Mouse (Mus musculus) heart, embryonic 12.5 days (tissue): ENCODE measurements around the gene Itm2c. TPM values are rescaled to one million over a fixed set of nuclear protein-coding genes. Genes with fewer than 3 reads are reported as not detected.

ENCODE experiments used
- ATAC-seq: fragments of 200-750 bp; cut with Nextera tagmentation; 2 replicates; pipeline ENCODE4 v1.8.0; 2017; ENCODE audit warnings: moderate TSS enrichment, moderate library complexity; ENCODE audit not compliant: insufficient number of reproducible peaks, low FRiP score
- H3K27ac ChIP-seq: fragments of 300-500 bp; sonication (generic); 2 replicates; pipeline ENCODE4 v1.5.1; 2016; ENCODE audit warnings: mild to moderate bottlenecking, moderate library complexity; ENCODE audit not compliant: poor library complexity, severe bottlenecking
- H3K27me3 ChIP-seq: fragments of 300-500 bp; sonication (generic); replicated peaks from 2 replicates; pipeline ENCODE4 v1.6.1; 2016; ENCODE audit warnings: mild to moderate bottlenecking, moderate library complexity
- H3K36me3 ChIP-seq: fragments of 300-500 bp; sonication (generic); 2 replicates; pipeline ENCODE4 v1.6.1; 2016; ENCODE audit warnings: mild to moderate bottlenecking, moderate library complexity
- H3K4me1 ChIP-seq: fragments of 300-500 bp; sonication (generic); replicated peaks from 2 replicates; pipeline ENCODE4 v1.6.1; 2016; ENCODE audit warnings: mild to moderate bottlenecking
- H3K4me2 ChIP-seq: fragments of 300-500 bp; sonication (generic); 2 replicates; pipeline ENCODE4 v1.6.1; 2016; ENCODE audit warnings: mild to moderate bottlenecking, moderate library complexity
- H3K4me3 ChIP-seq: fragments of 300-500 bp; sonication (generic); 2 replicates; pipeline ENCODE4 v1.5.1; 2016; ENCODE audit warnings: mild to moderate bottlenecking
- H3K9ac ChIP-seq: fragments of 300-500 bp; sonication (generic); 2 replicates; pipeline ENCODE4 v1.6.1; 2016; ENCODE audit warnings: mild to moderate bottlenecking, moderate library complexity
- H3K9me3 ChIP-seq: fragments of 300-500 bp; sonication (generic); replicated peaks from 2 replicates; pipeline ENCODE4 v1.6.1; 2016; ENCODE audit warnings: mild to moderate bottlenecking, moderate library complexity
- WGBS: fragments of 180-500 bp; shearing (Covaris S2); methylation state at CpG from one replicate; pipeline ENCODE4 v1.1.7; 2016; 5-methylcytosine and 5-hydroxymethylcytosine counted together
- polyA plus RNA-seq: library from polyadenylated mRNA; unstranded; fragments of >200 nt; fragmentation: Nextera tagmentation; extraction: Ambion mirVana; gene quantifications from 2 replicates; pipeline ENCODE4 v1.2.1, GENCODE M21; 2016

Gene Itm2c
- polyA plus RNA-seq, 1 experiment from 2014 or later, result 261 TPM

DNA sequence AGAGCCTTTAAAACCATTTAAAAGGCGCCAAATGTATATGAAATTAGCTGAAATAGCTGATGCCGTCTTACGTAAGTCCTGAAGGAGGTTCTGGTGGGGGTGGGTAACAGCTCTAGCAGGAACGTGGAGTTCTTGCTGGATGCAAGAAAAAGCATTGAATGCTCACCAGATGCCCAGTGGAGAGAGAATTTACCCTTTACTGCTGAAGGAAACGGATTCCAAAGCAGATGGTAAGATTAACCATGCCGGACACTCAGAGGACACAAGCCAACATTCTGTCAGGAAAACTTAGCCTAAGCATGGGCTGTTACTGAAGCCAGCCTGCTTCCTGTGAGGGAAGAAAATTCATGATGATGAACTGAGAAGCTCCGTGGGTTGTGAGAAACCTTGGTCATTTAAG is 24.1 kb upstream of the Itm2c start:
- Histone ChIP-seq H3K27me3 (no peaks in the 10 kb centered on the region), H3K4me2 (no peak overlapping the region), H3K4me1 (peaks cover 17% of the 10 kb centered on the region), H3K4me3 (no peak overlapping the region), H3K27ac (no peak overlapping the region), H3K9ac (no peak overlapping the region), H3K36me3 (no peaks in the 10 kb centered on the region), H3K9me3 (peaks cover 26% of the 10 kb centered on the region)
- no peak for ATAC-seq
- WGBS, result 80% methylated on average over 7 of the region's 7 CpGs

DNA sequence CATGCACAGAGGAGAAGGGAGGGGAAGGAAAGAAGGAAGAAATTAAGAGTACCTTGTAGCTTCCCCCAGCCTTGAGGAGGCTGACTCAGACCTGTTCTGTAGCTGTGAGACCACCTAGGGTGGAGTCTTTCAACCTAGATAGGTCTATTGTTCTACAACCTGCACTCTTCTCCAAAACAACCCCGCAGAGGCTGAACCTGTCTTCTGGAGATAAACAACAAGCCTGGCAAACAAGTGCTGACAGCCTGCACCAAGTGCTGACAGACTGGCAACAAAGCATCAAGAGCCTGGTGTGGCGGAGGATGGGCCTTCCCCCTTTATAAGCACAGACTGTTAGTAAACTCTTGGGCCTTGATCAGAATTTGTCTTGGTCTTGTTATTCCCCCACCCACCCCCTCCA is 23.5 kb upstream of the Itm2c start:
- Histone ChIP-seq H3K27me3 (no peaks in the 10 kb centered on the region), H3K36me3 (no peaks in the 10 kb centered on the region), H3K4me1 (peaks cover 14% of the 10 kb centered on the region), H3K9me3 (peaks cover 31% of the 10 kb centered on the region), H3K27ac (no peak overlapping the region), H3K4me3 (no peak overlapping the region), H3K4me2 (no peak overlapping the region), H3K9ac (no peak overlapping the region)
- WGBS, result 35% methylated on average over 2 of the region's 2 CpGs
- no peak for ATAC-seq

DNA sequence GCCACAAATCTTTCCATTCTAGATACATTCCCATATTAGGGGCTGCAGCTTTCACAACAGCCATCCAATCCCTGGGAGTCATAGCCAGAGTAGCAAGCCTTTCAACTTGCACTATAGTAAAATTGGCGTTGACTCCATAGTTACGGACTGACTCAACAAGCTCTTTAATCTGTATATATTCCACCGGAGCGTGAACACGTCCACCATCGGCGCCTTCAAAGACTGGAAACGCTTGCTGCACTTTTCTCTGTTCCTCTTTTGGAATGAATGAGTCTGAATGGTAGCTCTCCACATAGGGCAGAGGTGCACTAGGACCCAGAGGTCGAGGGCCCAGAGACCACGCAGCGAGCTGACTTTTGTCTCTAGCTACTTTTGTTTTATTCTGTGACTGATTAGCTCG is 12.1 kb upstream of the Itm2c start:
- no peak overlapping the region for H3K9ac ChIP-seq
- no peak overlapping the region for H3K4me3 ChIP-seq
- no peak overlapping the region for H3K27ac ChIP-seq
- ATAC-seq, result no peak
- WGBS, result 83% methylated on average over 12 of the region's 12 CpGs
- no peak overlapping the region for H3K4me2 ChIP-seq
- peaks cover 47% of the 10 kb centered on the region for H3K9me3 ChIP-seq
- 0 out of 2 replicates have a peak, but pooled peaks cover 3% of the 10 kb centered on the region for H3K36me3 ChIP-seq
- no peaks in the 10 kb centered on the region for H3K4me1 ChIP-seq
- no peaks in the 10 kb centered on the region for H3K27me3 ChIP-seq

GRCm38 (mm10) chr1:85887221-85887620 is 6.9 kb upstream of the Itm2c start:
- ATAC-seq, result no peak
- Histone ChIP-seq H3K4me1 (no peaks in the 10 kb centered on the region), H3K9ac (no peak overlapping the region), H3K4me2 (no peak overlapping the region), H3K4me3 (no peak overlapping the region), H3K27me3 (no peaks in the 10 kb centered on the region), H3K9me3 (peaks cover 15% of the 10 kb centered on the region), H3K36me3 (no peaks in the 10 kb centered on the region), H3K27ac (no peak overlapping the region)
- WGBS, result 80% methylated on average over 7 of the region's 7 CpGs

DNA sequence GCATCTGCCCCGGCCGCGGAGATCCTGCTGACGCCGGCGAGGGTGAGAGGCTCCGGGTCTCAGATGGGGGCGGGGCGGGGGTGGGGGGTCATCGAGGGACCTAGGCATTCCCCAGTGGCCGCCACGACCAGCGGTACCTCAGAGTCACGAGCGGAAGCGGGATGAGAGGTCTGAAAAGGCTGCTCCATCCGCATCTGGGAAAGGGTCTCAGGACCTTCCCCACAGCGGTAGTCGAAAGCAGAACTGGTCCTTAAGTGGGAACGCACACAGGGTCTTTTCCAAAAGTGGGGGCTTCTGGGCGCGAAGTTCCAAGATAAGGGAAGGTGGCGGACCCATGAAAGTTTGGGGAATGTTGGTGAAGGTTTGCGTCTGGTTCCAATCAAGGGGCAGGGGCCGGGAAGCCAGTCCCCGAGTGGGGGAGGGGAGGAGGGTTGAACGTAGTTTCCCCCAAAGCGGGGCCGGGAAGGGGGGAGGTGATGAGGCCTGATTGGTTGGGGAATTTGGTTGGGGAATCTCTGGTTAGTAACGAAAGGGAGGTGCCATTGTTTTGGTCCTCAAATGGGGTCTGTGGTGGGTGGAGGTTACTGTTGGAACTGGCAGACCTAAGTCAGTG is 773 bp downstream of the Itm2c start:
- peak overlapping the region; percentile 72 for H3K4me2 ChIP-seq
- H3K9me3 ChIP-seq, result no peaks in the 10 kb centered on the region
- H3K4me1 ChIP-seq, result peaks cover 48% of the 10 kb centered on the region
- H3K36me3 ChIP-seq, result no peaks in the 10 kb centered on the region
- WGBS, result 2% methylated on average over 30 of the region's 30 CpGs
- H3K9ac ChIP-seq, result peak overlapping the region; percentile 86
- H3K27me3 ChIP-seq, result no peaks in the 10 kb centered on the region
- H3K4me3 ChIP-seq, result peak overlapping the region; percentile 89
- ATAC-seq, result peak; percentile 48
- peak overlapping the region; percentile 90 for H3K27ac ChIP-seq

GRCm38 (mm10) chr1:85895391-85895837 is 1.3 kb downstream of the Itm2c start:
- WGBS, result 2% methylated on average over 15 of the region's 15 CpGs
- Histone ChIP-seq H3K4me3 (peak overlapping the region; percentile 89), H3K4me1 (peaks cover 53% of the 10 kb centered on the region), H3K27me3 (no peaks in the 10 kb centered on the region), H3K9me3 (no peaks in the 10 kb centered on the region), H3K36me3 (no peaks in the 10 kb centered on the region), H3K27ac (peak overlapping the region; percentile 90), H3K9ac (peak overlapping the region; percentile 86), H3K4me2 (peak overlapping the region; percentile 72)
- ATAC-seq, result peak; percentile 78

DNA sequence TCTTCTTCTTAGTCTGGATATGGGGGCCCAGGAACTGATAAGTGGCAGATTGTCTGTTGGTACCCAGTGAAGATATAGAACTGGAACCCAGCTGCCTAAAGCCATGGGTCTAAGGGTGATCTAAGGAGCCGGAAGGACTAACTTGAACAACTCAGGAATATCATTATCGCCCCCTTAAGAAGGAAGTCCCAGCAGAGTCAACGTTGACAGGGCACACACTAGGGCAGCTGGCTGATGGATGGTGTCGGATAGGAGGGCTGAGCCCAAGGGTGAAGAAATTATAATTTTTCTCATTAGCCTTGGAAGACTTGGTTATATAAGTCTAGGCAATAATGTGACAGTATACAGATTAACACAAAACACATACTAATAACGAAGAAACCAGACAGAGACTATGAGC is 2.0 kb downstream of the Itm2c start:
- H3K4me1 ChIP-seq, result peaks cover 60% of the 10 kb centered on the region
- 76% methylated on average over 5 of the region's 5 CpGs for WGBS

GRCm38 (mm10) chr1:85896781-85897700 is 3.0 kb downstream of the Itm2c start:
- 43% methylated on average over 12 of the region's 12 CpGs for WGBS
- Histone ChIP-seq H3K4me1 (peaks cover 70% of the 10 kb centered on the region), H3K36me3 (no peaks in the 10 kb centered on the region), H3K27me3 (no peaks in the 10 kb centered on the region), H3K27ac (peak overlapping the region; percentile 90), H3K4me2 (peak overlapping the region; percentile 72), H3K9me3 (no peaks in the 10 kb centered on the region), H3K9ac (no peak overlapping the region), H3K4me3 (0 out of 2 replicates have a peak overlapping the region, but pooled peaks have one; percentile 5)
- ATAC-seq, result no peak

More for the DNA sequence above, 2.0 kb downstream of the Itm2c start:
- peak overlapping the region; percentile 72 for H3K4me2 ChIP-seq
- no peaks in the 10 kb centered on the region for H3K36me3 ChIP-seq
- H3K27me3 ChIP-seq, result no peaks in the 10 kb centered on the region
- no peak for ATAC-seq
- peak overlapping the region; percentile 90; the same call in 1 of the 2 replicates for H3K27ac ChIP-seq
- peak overlapping the region; percentile 86; the same call in 1 of the 2 replicates for H3K9ac ChIP-seq
- H3K4me3 ChIP-seq, result peak overlapping the region; percentile 89
- no peaks in the 10 kb centered on the region for H3K9me3 ChIP-seq

GRCm38 (mm10) chr1:85897901-85898760 is 4.0 kb downstream of the Itm2c start:
- Histone ChIP-seq H3K27me3 (no peaks in the 10 kb centered on the region), H3K4me1 (peaks cover 81% of the 10 kb centered on the region), H3K4me2 (peak overlapping the region; percentile 72), H3K9ac (peak overlapping the region; percentile 45; the same call in 1 of the 2 replicates), H3K36me3 (peaks cover 4% of the 10 kb centered on the region), H3K27ac (peak overlapping the region; percentile 29), H3K4me3 (no peak overlapping the region), H3K9me3 (no peaks in the 10 kb centered on the region)
- no peak for ATAC-seq
- WGBS, result 49% methylated on average over 8 of the region's 8 CpGs

DNA sequence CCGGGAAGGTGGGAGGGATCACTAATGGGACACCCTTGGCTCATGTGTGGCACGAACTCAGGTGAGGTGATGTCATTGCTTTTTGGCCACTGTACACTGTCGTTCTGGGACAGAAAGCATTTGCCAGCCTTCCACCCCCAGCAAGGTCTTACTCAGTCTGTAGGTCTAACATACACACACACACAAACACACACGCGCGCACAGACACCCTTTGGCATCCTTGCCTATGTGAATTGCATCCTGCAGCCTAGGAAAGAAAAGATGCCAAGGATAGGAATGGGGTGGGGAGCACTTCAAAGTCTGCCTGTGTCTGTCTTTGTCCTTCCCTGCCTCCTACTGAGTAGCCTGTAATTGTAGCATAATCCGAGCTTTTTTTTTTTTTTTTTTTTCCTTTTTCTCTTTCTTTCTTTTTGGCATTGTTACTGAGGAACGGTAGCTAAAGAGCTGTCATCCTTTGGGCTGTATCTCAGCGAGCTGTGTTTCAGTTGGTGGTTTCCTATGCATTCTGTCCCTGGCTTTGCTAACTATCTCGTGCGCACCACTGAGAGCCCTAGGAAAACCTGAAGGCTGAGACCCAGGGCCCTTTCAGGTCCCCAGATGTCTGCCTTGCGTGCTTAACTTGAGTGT is 4.8 kb downstream of the Itm2c start:
- H3K4me2 ChIP-seq, result peak overlapping the region; percentile 72; the same call in 1 of the 2 replicates

More for the DNA sequence above, 4.8 kb downstream of the Itm2c start:
- H3K4me3 ChIP-seq, result no peak overlapping the region
- H3K9me3 ChIP-seq, result no peaks in the 10 kb centered on the region
- peaks cover 82% of the 10 kb centered on the region for H3K4me1 ChIP-seq
- peak overlapping the region; percentile 29; the same call in 1 of the 2 replicates for H3K27ac ChIP-seq
- 60% methylated on average over 12 of the region's 12 CpGs for WGBS
- peaks cover 11% of the 10 kb centered on the region for H3K36me3 ChIP-seq
- H3K9ac ChIP-seq, result peak overlapping the region; percentile 45; the same call in 1 of the 2 replicates
- no peak for ATAC-seq
- H3K27me3 ChIP-seq, result no peaks in the 10 kb centered on the region
